Mouse (Mus musculus) embryonic facial prominence, embryonic 15.5 days (tissue): ENCODE measurements around the gene Slco1a5. TPM values are rescaled to one million over a fixed set of nuclear protein-coding genes. Genes with fewer than 3 reads are reported as not detected.
"Not testable (repeated sequence)": the region's sequence is repeated elsewhere in the genome, so short reads cannot be mapped to it uniquely, and the experiment has no call there.

Experiments
- ATAC-seq: fragments of 200-750 bp; cut with Nextera tagmentation; 2 replicates; pipeline ENCODE4 v1.8.0; 2017; ENCODE audit warnings: low read depth, moderate TSS enrichment; ENCODE audit not compliant: insufficient number of reproducible peaks, low FRiP score, low TSS enrichment
- H3K27ac ChIP-seq: fragments of 300-500 bp; sonication (generic); replicated peaks from 2 replicates; pipeline ENCODE4 v1.5.1; 2015; ENCODE audit warnings: mild to moderate bottlenecking, inconsistent platforms
- H3K27me3 ChIP-seq: fragments of 300-500 bp; sonication (generic); 2 replicates; pipeline ENCODE4 v1.6.1; 2015; ENCODE audit warnings: inconsistent platforms
- H3K36me3 ChIP-seq: fragments of 300-500 bp; sonication (generic); 2 replicates; pipeline ENCODE4 v1.6.1; 2015; ENCODE audit warnings: mild to moderate bottlenecking, inconsistent platforms
- H3K4me1 ChIP-seq: fragments of 300-500 bp; sonication (generic); 2 replicates; pipeline ENCODE4 v1.6.1; 2015; ENCODE audit warnings: inconsistent platforms
- H3K4me2 ChIP-seq: fragments of 300-500 bp; sonication (generic); replicated peaks from 2 replicates; pipeline ENCODE4 v1.6.1; 2015; ENCODE audit warnings: mild to moderate bottlenecking, inconsistent platforms
- H3K4me3 ChIP-seq: fragments of 300-500 bp; sonication (generic); replicated peaks from 2 replicates; pipeline ENCODE4 v1.5.1; 2015; ENCODE audit warnings: mild to moderate bottlenecking, inconsistent platforms
- H3K9ac ChIP-seq: fragments of 300-500 bp; sonication (generic); 2 replicates; pipeline ENCODE4 v1.6.1; 2015; ENCODE audit warnings: inconsistent platforms
- H3K9me3 ChIP-seq: fragments of 300-500 bp; sonication (generic); replicated peaks from 2 replicates; pipeline ENCODE4 v1.6.1; 2016; ENCODE audit warnings: inconsistent platforms
- WGBS: fragments of 180-500 bp; shearing (Covaris S2); methylation state at CpG from one replicate; pipeline ENCODE4 v1.1.7; 2015; 5-methylcytosine and 5-hydroxymethylcytosine counted together
- polyA plus RNA-seq: library from polyadenylated mRNA; unstranded; fragments of >200 nt; fragmentation: Nextera tagmentation; extraction: Ambion mirVana; gene quantifications from 2 replicates; pipeline ENCODE4 v1.2.1, GENCODE M21; 2015

Slco1a5 gene
- polyA plus RNA-seq, 1 experiment from 2014 or later, result 0.77 TPM

DNA sequence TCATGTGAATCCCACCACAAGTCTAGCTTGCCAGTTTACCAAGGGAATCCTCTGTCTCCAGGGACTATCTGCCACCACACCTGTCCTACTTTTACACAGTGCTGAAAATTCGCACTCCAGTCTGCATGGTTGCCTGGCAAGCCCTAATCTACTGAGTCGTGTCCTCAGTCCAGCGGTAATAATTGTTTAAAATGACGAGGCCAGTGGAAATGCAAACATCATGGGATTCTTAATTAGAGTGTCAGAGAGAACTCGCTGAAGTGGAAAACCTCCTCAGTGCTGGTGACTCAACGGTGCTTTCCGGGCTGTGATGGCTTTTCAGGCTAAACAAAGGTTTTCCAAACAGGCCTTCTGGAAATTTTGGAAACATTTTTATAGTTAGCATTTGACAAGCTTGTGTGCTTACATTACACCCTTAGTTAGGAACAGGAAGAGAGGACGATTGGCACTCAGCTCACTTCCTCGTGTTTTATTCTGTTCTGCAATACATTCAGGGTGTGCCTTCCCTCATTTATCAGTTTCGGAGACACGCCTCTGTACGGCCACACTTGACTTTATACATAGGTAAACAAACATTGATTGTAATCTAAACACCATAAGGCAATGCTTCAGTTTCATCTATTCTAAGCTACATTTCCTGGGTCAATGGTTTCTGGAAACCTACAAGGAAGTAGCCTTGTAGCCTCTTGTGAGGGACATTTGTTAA is 33.2 kb downstream of the Slco1a5 start:
- WGBS, result 73% methylated on average over 12 of the region's 12 CpGs
- Histone ChIP-seq H3K27me3 (no peaks in the 10 kb centered on the region), H3K9me3 (no peaks in the 10 kb centered on the region), H3K9ac (no peak overlapping the region), H3K4me2 (no peak overlapping the region), H3K4me1 (no peaks in the 10 kb centered on the region), H3K36me3 (no peaks in the 10 kb centered on the region), H3K4me3 (no peak overlapping the region), H3K27ac (no peak overlapping the region)
- ATAC-seq, result no peak

DNA sequence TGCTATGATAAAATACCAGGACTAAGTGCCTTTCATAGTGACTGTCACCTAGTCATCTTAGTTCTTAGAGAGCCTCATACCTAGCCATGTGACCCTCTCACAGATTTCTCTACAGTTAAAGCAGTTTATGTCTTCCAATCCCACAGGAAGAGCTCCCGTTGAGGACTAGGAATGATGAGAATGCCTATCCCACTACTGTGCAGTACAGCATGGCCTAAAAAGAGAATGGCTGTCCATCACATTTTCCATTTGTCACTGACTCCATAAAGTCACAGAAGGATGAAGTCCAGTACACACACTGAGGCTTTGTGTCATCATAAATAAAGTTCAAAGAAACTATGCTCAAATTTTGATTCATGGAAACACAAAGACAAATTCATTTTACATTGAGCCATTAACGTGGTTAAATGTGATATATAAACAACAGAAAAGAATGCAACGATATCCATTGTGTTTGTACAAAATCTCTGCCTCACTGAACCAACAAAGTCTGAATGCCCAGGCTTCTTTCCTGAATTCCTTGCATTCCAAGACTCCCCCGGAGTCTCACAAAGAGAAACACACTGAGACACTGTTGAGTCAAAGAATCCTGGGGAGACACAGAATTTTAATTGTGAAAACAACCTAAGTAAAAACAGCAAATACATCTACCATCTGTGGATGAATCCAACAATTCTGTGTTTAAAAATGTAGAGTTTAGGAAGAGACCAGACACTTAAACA is 46.9 kb downstream of the Slco1a5 start:
- Histone ChIP-seq H3K4me3 (no peak overlapping the region), H3K27ac (no peak overlapping the region), H3K9me3 (no peaks in the 10 kb centered on the region), H3K9ac (no peak overlapping the region), H3K4me2 (no peak overlapping the region), H3K27me3 (no peaks in the 10 kb centered on the region), H3K36me3 (no peaks in the 10 kb centered on the region), H3K4me1 (no peaks in the 10 kb centered on the region)
- WGBS, result 12% methylated on average over 4 of the region's 4 CpGs
- ATAC-seq, result no peak

DNA sequence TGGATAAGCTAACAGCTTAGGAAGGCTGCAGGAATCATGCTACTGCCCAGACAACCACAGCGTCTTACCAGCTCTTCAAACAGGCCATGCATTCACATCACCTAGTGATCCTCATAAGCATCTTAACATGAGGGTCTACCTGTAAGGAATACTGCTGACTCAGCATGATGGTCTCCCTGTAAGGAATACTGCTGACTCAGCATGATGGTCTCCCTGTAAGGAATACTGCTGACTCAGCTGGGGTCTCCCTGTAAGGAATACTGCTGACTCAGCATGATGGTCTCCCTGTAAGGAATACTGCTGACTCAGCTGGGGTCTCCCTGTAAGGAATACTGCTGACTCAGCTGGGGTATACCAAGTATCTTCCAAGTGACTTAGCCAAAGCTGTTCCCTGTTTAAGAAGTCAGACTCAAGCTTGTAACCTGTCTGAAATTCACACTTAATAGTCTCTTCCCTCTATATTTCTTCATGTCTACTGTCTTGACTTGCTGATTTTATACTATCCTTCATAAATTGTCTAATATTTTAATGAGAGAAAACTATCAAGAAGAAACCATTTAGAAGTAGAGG is 72.0 kb downstream of the Slco1a5 start:
- 84% methylated on average over 1 of the region's 1 CpGs for WGBS
- not testable (repeated sequence) for H3K27ac ChIP-seq, H3K4me1 ChIP-seq, H3K36me3 ChIP-seq, H3K4me3 ChIP-seq, ATAC-seq, H3K27me3 ChIP-seq, H3K4me2 ChIP-seq, H3K9me3 ChIP-seq, H3K9ac ChIP-seq

DNA sequence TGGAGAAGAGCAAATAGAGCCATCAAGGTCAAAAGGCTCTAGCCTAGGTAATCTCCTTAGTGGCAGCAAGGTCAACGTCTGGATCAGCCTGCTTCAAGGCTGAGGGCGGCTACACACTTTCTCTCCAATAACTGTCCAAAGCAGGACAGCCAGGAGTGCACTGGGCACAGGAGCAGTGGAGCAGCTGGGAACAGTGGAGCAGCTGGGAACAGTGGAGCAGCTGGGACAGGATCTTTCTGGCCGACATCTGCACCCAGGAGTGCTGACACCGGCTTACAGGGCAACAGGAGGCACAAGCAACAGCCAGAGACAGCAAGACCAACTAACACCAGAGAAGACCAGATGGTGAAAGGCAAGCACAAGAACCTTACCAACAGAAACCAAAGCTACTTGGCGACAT is 77.7 kb downstream of the Slco1a5 start:
- Histone ChIP-seq H3K36me3 (no peaks in the 10 kb centered on the region), H3K9me3 (no peaks in the 10 kb centered on the region), H3K9ac (no peak overlapping the region), H3K4me2 (no peak overlapping the region), H3K27ac (no peak overlapping the region), H3K4me1 (no peaks in the 10 kb centered on the region), H3K27me3 (no peaks in the 10 kb centered on the region), H3K4me3 (no peak overlapping the region)
- WGBS, result 86% methylated on average over 5 of the region's 5 CpGs
- no peak for ATAC-seq

DNA sequence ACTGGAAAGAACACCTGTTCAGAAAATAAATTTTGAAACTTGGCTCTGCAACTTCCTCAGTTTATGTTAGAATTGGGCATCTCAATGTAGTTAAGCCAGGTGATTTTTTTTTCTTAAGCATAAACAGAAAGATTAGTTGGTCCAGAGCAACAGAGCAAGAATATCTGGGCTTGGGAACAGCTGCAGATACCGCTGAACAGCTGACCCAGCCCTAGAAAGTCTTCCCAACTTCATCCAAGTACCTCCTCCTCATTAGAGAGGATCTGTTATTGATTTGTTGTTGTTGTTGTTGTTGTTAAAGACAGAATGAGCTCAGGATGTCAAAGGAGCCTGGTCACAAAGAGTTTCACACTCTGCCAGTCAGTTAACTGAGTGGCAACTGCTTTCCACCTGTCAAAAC is 83.3 kb downstream of the Slco1a5 start:
- Histone ChIP-seq H3K27ac (no peak overlapping the region), H3K4me2 (no peak overlapping the region), H3K27me3 (no peaks in the 10 kb centered on the region), H3K4me3 (no peak overlapping the region), H3K4me1 (no peaks in the 10 kb centered on the region), H3K36me3 (no peaks in the 10 kb centered on the region), H3K9me3 (no peaks in the 10 kb centered on the region), H3K9ac (no peak overlapping the region)
- WGBS, result 69% methylated on average over 1 of the region's 1 CpGs
- ATAC-seq, result no peak

DNA sequence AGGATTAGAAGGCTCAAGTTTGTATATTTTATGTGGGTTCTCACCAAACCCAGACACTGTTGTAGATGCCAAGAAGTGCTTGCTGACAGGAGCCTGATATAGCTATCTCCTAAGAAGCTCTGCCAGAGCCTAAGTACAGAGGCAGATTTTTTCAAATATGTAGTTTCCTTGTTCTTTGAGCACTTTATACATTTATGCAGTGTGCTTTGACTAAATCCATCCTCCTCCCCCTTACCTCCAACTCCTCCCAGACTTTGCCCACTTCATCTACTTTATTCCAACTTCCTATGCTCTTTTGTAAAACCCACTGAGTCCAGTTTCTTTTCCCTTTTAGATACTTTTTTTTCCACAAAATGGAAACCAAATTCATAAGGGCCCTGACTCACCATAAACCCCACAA is 102.6 kb downstream of the Slco1a5 start:
- Histone ChIP-seq H3K27me3 (no peaks in the 10 kb centered on the region), H3K4me1 (no peaks in the 10 kb centered on the region), H3K36me3 (no peaks in the 10 kb centered on the region), H3K4me2 (no peak overlapping the region), H3K9me3 (no peaks in the 10 kb centered on the region), H3K4me3 (no peak overlapping the region), H3K27ac (no peak overlapping the region), H3K9ac (no peak overlapping the region)
- ATAC-seq, result no peak

DNA sequence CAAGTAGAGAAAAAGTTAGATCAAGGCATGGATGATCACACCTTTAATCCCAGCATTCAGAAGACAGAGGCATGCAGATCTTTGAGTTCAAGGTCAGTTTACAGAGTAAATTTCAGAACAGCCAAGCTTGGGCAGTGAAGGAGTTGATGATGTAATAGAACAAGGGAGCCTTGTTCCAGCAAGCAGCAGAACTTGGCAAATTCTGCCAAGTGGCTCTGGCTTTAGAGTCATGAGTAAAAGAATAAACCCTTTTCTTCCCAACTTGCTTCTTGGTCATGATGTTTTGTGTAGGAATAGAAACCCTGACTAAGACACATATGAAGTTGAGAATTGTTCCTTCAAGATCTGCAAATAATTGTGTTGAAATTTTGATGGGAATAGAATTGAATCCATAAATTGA is 111.0 kb downstream of the Slco1a5 start:
- no peak overlapping the region for H3K9ac ChIP-seq
- H3K27ac ChIP-seq, result no peak overlapping the region
- H3K9me3 ChIP-seq, result no peaks in the 10 kb centered on the region
- no peaks in the 10 kb centered on the region for H3K27me3 ChIP-seq
- no peak overlapping the region for H3K4me3 ChIP-seq
- H3K4me2 ChIP-seq, result no peak overlapping the region
- ATAC-seq, result no peak
- H3K4me1 ChIP-seq, result no peaks in the 10 kb centered on the region
- H3K36me3 ChIP-seq, result no peaks in the 10 kb centered on the region

DNA sequence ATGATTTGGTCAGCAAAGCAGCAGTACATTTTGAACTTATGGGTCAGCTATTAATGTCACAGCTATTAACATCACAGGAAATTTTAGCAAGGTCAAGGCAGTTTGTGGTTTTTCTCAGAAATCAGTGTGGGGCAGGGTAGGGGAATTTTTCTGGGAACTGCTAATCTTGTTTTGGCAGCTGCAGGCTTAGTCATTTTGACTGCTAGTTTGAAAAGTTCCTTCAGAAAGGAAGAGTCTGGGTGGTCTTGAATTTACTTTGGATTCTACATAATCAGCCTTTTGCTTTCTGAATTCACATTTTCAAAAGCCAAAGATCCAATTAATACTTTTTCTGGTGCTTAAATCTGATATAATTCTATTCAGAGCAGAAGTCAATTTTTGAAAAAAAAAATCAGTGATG is 113.0 kb downstream of the Slco1a5 start:
- no peak overlapping the region for H3K4me3 ChIP-seq
- no peaks in the 10 kb centered on the region for H3K27me3 ChIP-seq
- no peaks in the 10 kb centered on the region for H3K9me3 ChIP-seq
- H3K9ac ChIP-seq, result no peak overlapping the region
- H3K36me3 ChIP-seq, result no peaks in the 10 kb centered on the region
- H3K4me1 ChIP-seq, result no peaks in the 10 kb centered on the region
- H3K4me2 ChIP-seq, result no peak overlapping the region
- H3K27ac ChIP-seq, result no peak overlapping the region
- ATAC-seq, result no peak

DNA sequence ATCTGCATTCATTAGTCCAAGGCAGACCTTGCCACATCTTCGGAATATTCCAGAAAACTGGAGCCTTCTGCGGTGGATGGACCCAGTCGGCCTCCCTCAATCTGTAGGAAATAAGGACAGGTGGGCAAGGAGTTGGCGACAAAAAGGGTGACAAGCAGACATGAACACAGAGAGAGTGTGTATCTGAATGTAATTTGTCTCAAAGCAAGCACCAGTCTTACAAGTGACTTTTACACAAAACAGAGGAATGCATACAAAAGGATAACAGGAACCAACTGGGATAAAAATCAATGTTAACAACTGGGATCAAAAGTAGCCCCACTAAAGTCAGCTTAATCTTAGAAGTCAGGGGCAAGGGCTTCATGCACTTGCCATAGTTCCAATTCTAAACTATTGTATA is 114.4 kb downstream of the Slco1a5 start, which contains the start of gene Slco1a6:
TSS of gene Slco1a6 (minus strand) at position 101 of the 400 bp plus-strand sequence.
- Histone ChIP-seq H3K9me3 (no peaks in the 10 kb centered on the region), H3K4me3 (no peak within 1 kb of the TSS), H3K9ac (no peak within 1 kb of the TSS), H3K27me3 (no peaks in the 10 kb centered on the region), H3K36me3 (no peaks in the 10 kb centered on the region), H3K4me1 (no peaks in the 10 kb centered on the region), H3K4me2 (no peak within 1 kb of the TSS), H3K27ac (no peak within 1 kb of the TSS)
- 89% methylated on average over 4 of the region's 4 CpGs for WGBS
- ATAC-seq, result no peak

DNA sequence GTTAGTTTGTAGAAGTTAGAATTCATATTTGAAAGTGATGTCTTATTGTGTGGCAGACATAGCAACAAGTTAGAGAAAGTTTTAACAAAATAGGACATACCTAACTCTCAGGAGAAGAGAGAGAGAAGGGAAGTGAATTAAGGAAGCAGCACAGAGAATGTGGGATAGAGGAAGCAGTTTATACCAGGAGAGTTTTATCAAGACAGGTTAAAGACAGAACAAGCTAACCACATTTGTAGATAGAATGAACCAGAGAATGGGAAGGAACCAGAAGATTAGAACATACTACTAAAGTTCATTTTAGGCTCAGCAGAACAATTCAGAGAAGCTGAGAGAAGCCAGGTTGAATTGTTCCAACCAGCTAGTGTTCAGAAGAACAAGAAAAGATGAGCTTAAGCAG is 122.3 kb downstream of the Slco1a5 start:
- Histone ChIP-seq H3K9ac (no peak overlapping the region), H3K9me3 (no peaks in the 10 kb centered on the region), H3K27me3 (no peaks in the 10 kb centered on the region), H3K27ac (no peak overlapping the region), H3K36me3 (no peaks in the 10 kb centered on the region), H3K4me3 (no peak overlapping the region), H3K4me2 (no peak overlapping the region), H3K4me1 (no peaks in the 10 kb centered on the region)
- ATAC-seq, result no peak

DNA sequence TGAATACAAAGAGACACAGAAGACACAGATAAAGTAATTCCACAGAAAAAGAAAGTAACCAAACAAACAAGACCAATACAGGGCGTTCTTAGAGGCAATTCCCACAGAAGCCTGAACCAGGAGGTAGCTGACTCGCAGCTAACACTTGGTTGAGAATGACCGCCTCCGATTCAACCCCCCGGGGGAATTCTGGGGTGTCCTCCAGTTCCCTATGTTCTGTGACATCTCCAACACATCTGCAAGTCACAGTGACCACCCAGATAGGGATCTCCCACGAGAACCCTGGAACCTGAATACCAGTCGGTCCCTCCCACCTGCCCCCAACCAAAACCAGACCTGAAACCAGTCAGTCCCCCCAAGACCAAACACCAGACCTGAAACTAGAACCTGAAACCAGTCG is 128.5 kb downstream of the Slco1a5 start:
- 85% methylated on average over 8 of the region's 8 CpGs for WGBS
- Histone ChIP-seq H3K27me3 (no peaks in the 10 kb centered on the region), H3K4me3 (no peak overlapping the region), H3K9ac (no peak overlapping the region), H3K4me2 (no peak overlapping the region), H3K9me3 (no peaks in the 10 kb centered on the region), H3K27ac (no peak overlapping the region), H3K36me3 (no peaks in the 10 kb centered on the region), H3K4me1 (no peaks in the 10 kb centered on the region)
- ATAC-seq, result no peak

DNA sequence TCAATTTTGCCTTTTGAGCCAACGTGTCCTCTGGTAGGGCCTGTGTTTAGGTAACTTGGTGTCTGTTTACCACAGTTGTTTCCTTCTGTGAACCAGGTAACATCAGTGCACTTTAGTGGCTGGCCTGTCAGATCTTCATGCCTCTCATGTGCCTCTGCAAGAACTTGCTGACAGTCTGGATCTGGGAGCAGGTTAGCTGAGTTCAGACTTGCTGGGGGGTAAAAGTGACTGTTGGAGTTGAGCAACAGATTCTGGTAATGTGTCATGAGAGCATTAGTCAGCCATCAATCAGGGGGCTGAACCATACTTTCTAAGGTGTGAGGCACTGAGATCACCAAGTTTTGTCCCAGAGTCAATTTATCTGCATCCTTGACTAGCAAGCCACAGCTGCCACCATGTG is 130.8 kb downstream of the Slco1a5 start:
- H3K4me2 ChIP-seq, result no peak overlapping the region
- ATAC-seq, result no peak
- no peaks in the 10 kb centered on the region for H3K4me1 ChIP-seq
- H3K27ac ChIP-seq, result no peak overlapping the region
- 54% methylated on average over 1 of the region's 1 CpGs for WGBS
- no peak overlapping the region for H3K4me3 ChIP-seq
- no peaks in the 10 kb centered on the region for H3K9me3 ChIP-seq
- no peaks in the 10 kb centered on the region for H3K36me3 ChIP-seq
- H3K9ac ChIP-seq, result no peak overlapping the region
- no peaks in the 10 kb centered on the region for H3K27me3 ChIP-seq
